Mouse (Mus musculus) E14TG2a.4 (cell line): ENCODE data around the gene Hmgn2.
"Not testable (repeated sequence)": the region's sequence is repeated elsewhere in the genome, so short reads cannot be mapped to it uniquely, and the experiment has no call there.

ENCODE experiments used
- H3K27me3 ChIP-seq: 2 replicates; pipeline ENCODE4 v1.6.1; 2014; ENCODE audit warnings: low read length, control low read depth; ENCODE audit not compliant: insufficient read depth
- H3K36me3 ChIP-seq: 2 replicates; pipeline ENCODE4 v1.6.1; 2014; ENCODE audit warnings: low read length, control low read depth; ENCODE audit not compliant: insufficient read depth
- H3K4me1 ChIP-seq: replicated peaks from 2 replicates; pipeline ENCODE4 v1.6.1; 2014; ENCODE audit warnings: low read depth, low read length, control low read depth
- H3K4me3 ChIP-seq: replicated peaks from 2 replicates; pipeline ENCODE4 v1.5.1; 2014; ENCODE audit warnings: mild to moderate bottlenecking, low read length
- H3K9me3 ChIP-seq: 2 replicates; pipeline ENCODE4 v1.6.1; 2014; ENCODE audit warnings: low read length, control low read depth
- CTCF ChIP-seq: conservative IDR thresholded peaks from 2 replicates; pipeline ENCODE4 v1.5.1; 2014; ENCODE audit warnings: low read length
- NANOG ChIP-seq: IDR thresholded peaks from 2 replicates; pipeline ENCODE4 v1.6.1; 2014; ENCODE audit warnings: borderline replicate concordance, low read length, mixed read lengths
- POU5F1 ChIP-seq: IDR thresholded peaks from 2 replicates; pipeline ENCODE4 v1.6.1; 2014; ENCODE audit warnings: low read length, borderline replicate concordance

Hmgn2 gene

DNA sequence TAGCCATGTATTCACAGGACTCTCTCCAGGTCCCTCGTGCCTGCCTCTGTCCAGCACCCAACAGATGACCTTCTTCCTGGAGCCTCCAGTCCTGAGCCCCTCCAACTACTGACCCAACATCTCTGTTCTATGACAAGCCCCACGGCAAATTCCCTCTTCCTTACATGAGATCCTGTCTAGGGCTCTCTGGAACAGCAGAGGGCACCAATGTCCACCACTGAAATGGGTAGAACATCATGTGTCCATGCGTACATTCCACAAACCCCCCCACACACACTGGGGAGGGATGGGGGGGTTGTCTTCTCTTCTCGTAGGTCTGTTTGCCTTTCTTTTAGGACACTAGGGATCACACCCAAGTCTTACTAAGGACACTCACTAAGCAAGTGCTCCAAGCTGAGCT, 21.6 kb upstream of the Hmgn2 start:
- Histone ChIP-seq H3K4me1 (peaks cover 13% of the 10 kb centered on the region), H3K27me3 (no peaks in the 10 kb centered on the region), H3K36me3 (peaks cover 89% of the 10 kb centered on the region), H3K4me3 (no peak overlapping the region), H3K9me3 (no peaks in the 10 kb centered on the region)
- TF ChIP-seq NANOG (no peak), CTCF (no peak), POU5F1 (no peak)

DNA sequence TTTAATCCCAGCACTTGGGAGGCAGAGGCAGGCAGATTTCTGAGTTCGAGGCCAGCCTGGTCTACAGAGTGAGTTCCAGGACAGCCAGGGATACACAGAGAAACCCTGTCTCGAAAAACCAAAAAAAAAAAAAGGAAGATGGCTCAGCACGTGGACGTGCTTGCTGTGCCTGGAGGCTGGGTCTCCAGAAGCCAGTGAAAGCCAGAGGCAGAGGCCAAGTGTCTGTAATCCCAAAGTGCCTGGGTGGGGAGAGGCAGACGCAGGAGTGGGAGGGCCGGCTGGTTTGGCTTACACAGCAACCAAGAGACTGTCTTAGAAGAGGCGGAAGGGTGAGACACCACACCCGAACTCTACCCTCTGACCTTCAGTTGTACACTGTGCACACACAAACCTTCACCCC, 19.8 kb upstream of the Hmgn2 start:
- H3K27me3 ChIP-seq, H3K9me3 ChIP-seq, H3K4me3 ChIP-seq: not testable (repeated sequence)
- Histone ChIP-seq H3K36me3 (peaks cover 81% of the 10 kb centered on the region), H3K4me1 (peaks cover 13% of the 10 kb centered on the region)

- Histone ChIP-seq H3K4me3 (no peak overlapping the region), H3K9me3 (no peaks in the 10 kb centered on the region), H3K4me1 (peaks cover 6% of the 10 kb centered on the region), H3K36me3 (peaks cover 90% of the 10 kb centered on the region), H3K27me3 (no peaks in the 10 kb centered on the region)
- TF ChIP-seq POU5F1 (no peak), CTCF (no peak), NANOG (no peak)
Measured at GRCm38 (mm10) chr4:133982936-133983335, 14.5 kb upstream of the Hmgn2 start.

DNA sequence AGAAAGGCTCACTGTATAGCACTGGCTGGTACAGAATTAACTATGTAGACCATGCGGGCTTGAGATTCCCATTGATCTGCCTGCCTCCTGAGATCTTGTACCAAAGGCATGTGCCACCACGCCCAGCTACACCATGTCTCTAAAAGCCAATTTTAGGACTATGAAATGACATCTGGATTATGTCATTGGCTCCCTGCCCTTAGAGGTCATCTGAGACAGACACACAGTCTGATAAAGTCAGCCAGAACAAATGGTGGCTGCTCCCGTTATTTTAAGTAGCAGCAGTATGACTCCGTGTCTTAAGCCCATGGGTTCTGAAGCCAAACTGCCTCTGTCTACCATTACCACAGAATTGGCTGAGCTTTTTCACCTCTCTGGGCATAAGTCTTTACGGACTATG, 12.0 kb upstream of the Hmgn2 start:
- Histone ChIP-seq H3K36me3 (peaks cover 84% of the 10 kb centered on the region), H3K4me3 (no peak overlapping the region), H3K4me1 (peaks cover 22% of the 10 kb centered on the region), H3K9me3 (no peaks in the 10 kb centered on the region), H3K27me3 (no peaks in the 10 kb centered on the region)
- TF ChIP-seq CTCF (no peak), POU5F1 (no peak), NANOG (no peak)

DNA sequence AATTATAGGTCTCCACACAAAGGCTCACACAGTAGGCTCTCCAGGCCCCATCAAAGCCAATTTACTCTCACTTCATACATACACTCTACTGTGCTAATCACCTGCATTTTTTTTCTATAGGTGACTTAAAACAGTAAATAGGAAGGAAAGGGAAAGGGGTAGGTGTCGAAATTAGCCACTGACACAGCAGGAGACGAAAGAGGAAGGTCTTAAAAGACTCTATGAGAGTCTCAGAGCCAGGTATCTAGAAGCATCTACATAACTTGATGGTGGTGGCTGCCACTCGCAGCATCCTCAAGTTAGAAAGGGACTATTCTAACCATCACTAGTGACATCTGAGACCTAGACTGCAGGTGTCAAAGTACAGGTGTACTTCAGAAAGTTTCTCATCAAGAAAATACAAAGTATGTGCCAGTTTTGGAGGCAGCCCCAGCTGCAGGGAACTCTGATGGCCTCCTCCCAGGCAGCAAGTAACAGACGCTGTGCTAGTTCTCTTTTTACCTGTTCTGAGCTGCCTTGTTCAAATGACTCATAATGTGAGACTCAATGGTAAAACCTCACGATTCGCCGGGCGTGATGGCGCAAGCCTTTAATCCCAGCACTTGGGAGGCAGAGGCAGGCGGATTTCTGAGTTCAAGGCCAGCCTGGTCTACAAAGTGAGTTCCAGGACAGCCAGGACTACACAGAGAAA, 9.7 kb upstream of the Hmgn2 start:
- no peaks in the 10 kb centered on the region for H3K9me3 ChIP-seq
- peaks cover 78% of the 10 kb centered on the region for H3K36me3 ChIP-seq
- no peaks in the 10 kb centered on the region for H3K27me3 ChIP-seq
- TF ChIP-seq CTCF = no peak
- no peak for TF ChIP-seq POU5F1
- TF ChIP-seq NANOG = no peak
- peaks cover 21% of the 10 kb centered on the region for H3K4me1 ChIP-seq
- H3K4me3 ChIP-seq = no peak overlapping the region

DNA sequence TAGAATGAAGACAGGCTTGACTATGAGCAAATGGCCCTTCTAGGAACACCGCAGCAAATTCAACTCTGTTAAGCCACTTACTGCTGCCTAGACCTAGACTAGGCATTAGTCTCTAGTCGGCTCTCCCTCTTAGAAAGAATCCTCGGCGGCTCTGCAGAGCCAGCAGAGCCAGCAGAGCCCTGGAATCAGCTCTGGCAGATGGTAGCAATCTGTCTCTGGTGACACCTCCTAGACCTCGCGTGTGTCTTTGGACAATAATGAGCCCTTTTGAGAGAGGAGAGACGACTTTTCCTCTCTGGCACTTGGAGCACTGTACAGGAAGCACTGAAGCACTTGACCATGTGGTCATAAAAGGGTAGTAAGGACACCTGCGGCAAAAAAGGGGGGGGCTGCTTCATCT, 3.3 kb upstream of the Hmgn2 start:
- peaks cover 55% of the 10 kb centered on the region for H3K36me3 ChIP-seq
- H3K4me1 ChIP-seq = peaks cover 37% of the 10 kb centered on the region
- no peak overlapping the region for H3K4me3 ChIP-seq
- no peaks in the 10 kb centered on the region for H3K9me3 ChIP-seq
- TF ChIP-seq POU5F1 (no peak), NANOG (no peak), CTCF (no peak)
- H3K27me3 ChIP-seq = no peaks in the 10 kb centered on the region

DNA sequence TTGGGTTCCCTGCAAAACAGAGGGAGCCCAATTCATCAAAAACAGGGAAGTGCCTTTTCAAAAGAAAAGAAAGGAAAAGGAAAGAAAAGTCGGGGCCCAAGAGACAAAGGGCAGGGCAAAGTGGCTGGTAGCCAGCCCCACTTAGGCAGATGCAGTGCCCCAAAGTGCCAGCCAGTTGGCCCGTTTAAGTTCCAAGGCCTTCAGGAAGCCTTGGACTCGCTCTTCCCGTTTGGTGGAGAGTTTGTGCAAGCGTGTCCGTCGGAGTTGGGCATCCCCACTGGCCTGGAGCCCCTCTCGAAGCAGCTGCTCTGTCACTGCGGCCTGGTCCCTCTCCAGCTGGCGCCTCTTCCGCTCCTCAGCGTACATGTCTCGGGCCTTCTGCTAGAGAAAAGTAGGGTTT, 2.4 kb upstream of the Hmgn2 start:
- Histone ChIP-seq H3K27me3 (no peaks in the 10 kb centered on the region), H3K4me1 (peaks cover 36% of the 10 kb centered on the region), H3K4me3 (no peak overlapping the region), H3K36me3 (peaks cover 55% of the 10 kb centered on the region), H3K9me3 (no peaks in the 10 kb centered on the region)
- no peak for TF ChIP-seq CTCF
- TF ChIP-seq POU5F1 = no peak
- TF ChIP-seq NANOG = no peak

- TF ChIP-seq CTCF = no peak
- no peak for TF ChIP-seq NANOG
- no peak for TF ChIP-seq POU5F1
- Histone ChIP-seq H3K4me3 (no peak overlapping the region), H3K9me3 (no peaks in the 10 kb centered on the region), H3K36me3 (peaks cover 58% of the 10 kb centered on the region), H3K27me3 (no peaks in the 10 kb centered on the region), H3K4me1 (peaks cover 42% of the 10 kb centered on the region)
Measured at GRCm38 (mm10) chr4:133970196-133970595, 1.7 kb upstream of the Hmgn2 start.

DNA sequence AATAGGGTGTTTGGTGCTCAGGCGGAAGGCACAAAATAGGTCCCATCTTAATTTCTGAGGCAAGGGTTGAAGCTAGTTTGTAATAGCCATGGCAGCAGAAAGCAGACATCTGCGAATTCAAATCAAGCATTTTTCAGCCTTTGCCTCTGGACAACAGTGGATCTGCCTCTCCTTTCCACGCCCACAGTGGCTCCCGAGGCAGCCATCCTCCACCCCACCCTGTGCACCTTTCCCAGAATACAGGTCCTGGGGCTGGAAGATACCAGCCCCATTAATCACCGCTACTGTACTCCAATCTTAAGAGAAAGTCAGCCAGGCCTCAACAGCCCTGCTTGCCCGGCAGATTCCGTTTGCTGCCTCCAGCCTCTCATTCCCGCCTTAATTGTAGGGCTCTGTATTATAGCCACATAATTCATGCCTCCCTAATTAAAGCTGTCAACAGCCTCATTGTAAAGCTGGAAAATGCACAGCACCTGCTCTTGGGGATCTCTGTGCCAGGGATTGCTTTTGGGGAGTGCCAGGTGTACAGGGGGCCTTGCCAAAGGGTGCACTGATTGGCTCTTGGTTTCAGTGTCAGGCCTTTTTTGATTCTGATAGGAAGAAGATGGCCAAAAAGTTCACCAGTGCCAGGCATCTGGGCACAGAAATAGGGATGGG, 792 bp upstream of the Hmgn2 start:
- TF ChIP-seq POU5F1 (no peak), NANOG (no peak), CTCF (no peak)

More for the DNA sequence above, 792 bp upstream of the Hmgn2 start:
- peaks cover 45% of the 10 kb centered on the region for H3K4me1 ChIP-seq
- peak overlapping the region; percentile 92 for H3K4me3 ChIP-seq
- H3K9me3 ChIP-seq = no peaks in the 10 kb centered on the region
- peaks cover 55% of the 10 kb centered on the region for H3K36me3 ChIP-seq
- no peaks in the 10 kb centered on the region for H3K27me3 ChIP-seq
